In the genomic region with DNA sequence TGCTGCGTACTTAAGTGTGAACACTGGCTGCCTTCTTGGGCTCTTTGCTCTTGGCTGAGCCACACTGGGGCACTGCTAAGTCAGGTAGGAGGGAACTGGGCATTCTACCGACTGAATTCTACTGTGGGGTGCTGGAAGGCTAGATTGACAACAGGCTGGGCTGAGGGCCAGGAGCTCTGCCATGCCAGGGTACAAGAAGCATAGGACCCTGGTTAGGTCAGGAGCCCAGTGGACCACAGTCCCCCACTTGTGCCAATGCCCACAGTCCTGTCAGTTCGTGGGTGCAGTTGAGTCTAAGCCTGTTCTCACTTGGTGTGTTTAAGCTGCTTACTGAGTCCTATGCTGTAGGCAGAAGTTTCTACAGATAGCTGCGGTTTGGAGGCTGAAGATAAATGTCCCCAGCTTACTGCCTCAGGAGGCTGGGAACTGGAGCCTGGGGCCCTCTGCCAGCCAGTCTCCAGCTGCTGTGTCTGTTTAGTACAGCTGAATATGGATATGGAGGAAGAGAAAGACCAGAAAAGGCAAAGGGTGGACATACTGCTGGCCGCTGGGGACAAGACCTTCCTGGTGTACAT, we compare ENCODE assay signal across 10 mouse cellular contexts. TPM values are rescaled to one million over a fixed set of nuclear protein-coding genes. Genes with fewer than 3 reads are reported as not detected.
DNase-seq lines count a peak whose midpoint lies in the region; ATAC-seq lines count a peak whose summit lies in the region.
"Had no signal": no experiment of that assay in that cellular context is flagged by ENCODE, and none has a peak within 500 bp of the region (broad histone marks: within the 10 kb centered on the region; RNA-seq: fewer than 3 reads in every experiment).

No protein-coding gene starts in this region.

- ATAC-seq in forebrain, embryonic 12.5 days (ENCODE audit: low FRiP score), result no peak

- 62% methylated on average over 5 of the region's 5 CpGs for WGBS in forebrain, embryonic 12.5 days
- WGBS in midbrain, embryonic 10.5 days, result 64% methylated on average over 5 of the region's 5 CpGs

- peak overlapping the region; percentile 100 for H3K4me2 ChIP-seq in forebrain, embryonic 12.5 days

- H3K9me3 ChIP-seq in forebrain, embryonic 12.5 days, result no peaks in the 10 kb centered on the region
- H3K9me3 ChIP-seq in midbrain, embryonic 10.5 days (replicated peaks), result no peaks in the 10 kb centered on the region

- peak; percentile 27 for DNase-seq in kidney, adult 11 months
- no peak for DNase-seq in kidney, adult 18-20 months
- peak; percentile 8 for DNase-seq in adipocyte (ENCODE audit: low spot score)
- DNase-seq in midbrain, embryonic 10.5 days (ENCODE audit: low spot score), result no peak
- DNase-seq in testis, postnatal 14 days (ENCODE audit: low spot score), result no peak
- no peak for DNase-seq in spleen, adult 18-20 months
- no peak for DNase-seq in heart, postnatal 4 days
- DNase-seq: gastrocnemius, postnatal 36 days had no signal

- H3K9ac ChIP-seq in forebrain, embryonic 12.5 days, result no peak overlapping the region

- H3K27me3 ChIP-seq in forebrain, embryonic 12.5 days, result peaks cover 50% of the 10 kb centered on the region
- peaks cover 52% of the 10 kb centered on the region for H3K27me3 ChIP-seq in midbrain, embryonic 10.5 days (ENCODE audit: low read depth, poor library complexity, severe bottlenecking)

- H3K36me3 ChIP-seq in forebrain, embryonic 12.5 days (replicated peaks), result no peaks in the 10 kb centered on the region
- H3K36me3 ChIP-seq in midbrain, embryonic 10.5 days, result no peaks in the 10 kb centered on the region

- no peak overlapping the region for H3K27ac ChIP-seq in forebrain, embryonic 12.5 days
- H3K27ac ChIP-seq in midbrain, embryonic 10.5 days (replicated peaks), result no peak overlapping the region

- H3K4me1 ChIP-seq in forebrain, embryonic 12.5 days, result peaks cover 15% of the 10 kb centered on the region
- peaks cover 18% of the 10 kb centered on the region for H3K4me1 ChIP-seq in midbrain, embryonic 10.5 days

- no peak overlapping the region for H3K4me3 ChIP-seq in forebrain, embryonic 12.5 days (replicated peaks)
- peak overlapping the region; percentile 74; the same call in 1 of the 2 replicates for H3K4me3 ChIP-seq in midbrain, embryonic 10.5 days

RNA-seq across cellular contexts. Expression of a gene that starts 0.8 kb away (rescaled TPM):
- 1.6 and 2.0 TPM in 2 replicates for polyA plus RNA-seq in forebrain, embryonic 12.5 days (2016; fragmentation: Nextera tagmentation; extraction: Ambion mirVana)
- polyA plus RNA-seq in midbrain, embryonic 10.5 days (2016; fragmentation: Nextera tagmentation; extraction: Ambion mirVana), result 0.41 and 0.49 TPM in 2 replicates
- total RNA-seq in heart, postnatal 4 days (2021), result under 1 TPM; 0.32 to 0.52 TPM

RNA-seq across cellular contexts. Expression of a gene that starts 15.7 kb away (rescaled TPM):
- not detected in 2 replicates for polyA plus RNA-seq in forebrain, embryonic 12.5 days (2016; fragmentation: Nextera tagmentation; extraction: Ambion mirVana)
- polyA plus RNA-seq in midbrain, embryonic 10.5 days (2016; fragmentation: Nextera tagmentation; extraction: Ambion mirVana), result not detected in 2 replicates
- not detected for total RNA-seq in heart, postnatal 4 days (2021)
- total RNA-seq: gastrocnemius, postnatal 36 days; layer of hippocampus, postnatal 36 days had no signal

RNA-seq across cellular contexts. Expression of a gene that starts 39.8 kb away (rescaled TPM):
- not detected in 2 replicates for polyA plus RNA-seq in forebrain, embryonic 12.5 days (2016; fragmentation: Nextera tagmentation; extraction: Ambion mirVana)
- polyA plus RNA-seq in midbrain, embryonic 10.5 days (2016; fragmentation: Nextera tagmentation; extraction: Ambion mirVana), result not detected in 2 replicates
- total RNA-seq in heart, postnatal 4 days (2021), result not detected
- total RNA-seq: gastrocnemius, postnatal 36 days; layer of hippocampus, postnatal 36 days had no signal

RNA-seq across cellular contexts. Expression of a gene that starts 47.1 kb away (rescaled TPM):
- polyA plus RNA-seq in forebrain, embryonic 12.5 days (2016; fragmentation: Nextera tagmentation; extraction: Ambion mirVana), result not detected in 2 replicates
- polyA plus RNA-seq in midbrain, embryonic 10.5 days (2016; fragmentation: Nextera tagmentation; extraction: Ambion mirVana), result not detected in 2 replicates
- total RNA-seq in heart, postnatal 4 days (2021), result not detected
- total RNA-seq: gastrocnemius, postnatal 36 days; layer of hippocampus, postnatal 36 days had no signal

Comparison
In these comparisons a context has a peak if more than half of its experiments do, and no peak if none do; other contexts are left out.
1. DNase-seq: peak in kidney, adult 11 months (single experiment) and adipocyte (single experiment); none in kidney, adult 18-20 months (single experiment), midbrain, embryonic 10.5 days (single experiment), testis, postnatal 14 days (single experiment), spleen, adult 18-20 months (0 of 2) and heart, postnatal 4 days (single experiment).